Mouse (Mus musculus): ENCODE data around the gene Ttc37. TPM values are rescaled to one million over a fixed set of nuclear protein-coding genes. Genes with fewer than 3 reads are reported as not detected.

The Ttc37 gene
- total and polyA plus RNA-seq, 3 experiments = 23.9 to 34.7 (median 26.7) TPM

DNA sequence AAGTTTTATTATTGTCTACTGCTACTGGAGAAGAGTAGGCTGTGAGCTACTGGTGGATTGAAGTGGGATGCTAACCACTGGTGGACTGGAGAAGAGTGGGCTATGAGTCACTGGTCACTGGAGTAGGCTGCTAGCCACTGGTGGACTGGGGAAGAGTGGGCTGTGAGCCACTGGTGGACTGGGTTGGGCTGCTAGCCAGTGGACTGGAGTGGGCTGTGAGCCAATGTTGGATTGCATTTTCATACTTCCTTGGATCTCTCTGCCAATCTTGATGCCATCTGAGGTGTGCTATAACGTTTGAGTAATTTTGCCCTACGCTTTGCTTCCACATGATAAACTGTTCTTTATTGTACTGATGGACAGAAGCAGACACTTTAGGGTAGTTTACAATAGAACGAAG, 36.4 kb upstream of the Ttc37 start:
- H3K27ac ChIP-seq (ENCODE audit: insufficient read depth, low read depth) = no peak overlapping the region
- TF ChIP-seq RAD21 (IDR thresholded peaks at IDR 0.05; ENCODE audit: low read depth, low read length) = no peak
- TF ChIP-seq TBP (conservative IDR thresholded peaks at IDR 0.05; ENCODE audit: low read depth, low read length) = no peak
- TF ChIP-seq JUN (IDR thresholded peaks at IDR 0.05; ENCODE audit: insufficient read depth, low read depth, low read length) = no peak
- no peak for TF ChIP-seq POLR2A (IDR thresholded peaks at IDR 0.05; ENCODE audit: low read depth, low read length)
- TF ChIP-seq MXI1 (IDR thresholded peaks at IDR 0.05; ENCODE audit: low read depth, low read length) = no peak
- no peak for TF ChIP-seq IRF4 (IDR thresholded peaks at IDR 0.05; ENCODE audit: low read depth, low read length)
- TF ChIP-seq RCOR1 (conservative IDR thresholded peaks at IDR 0.05; ENCODE audit: low read depth, low read length) = no peak
- no peak for TF ChIP-seq ETS1 (conservative IDR thresholded peaks at IDR 0.05; ENCODE audit: low read depth, low read length)
- no peak for TF ChIP-seq GABPA (IDR thresholded peaks at IDR 0.05; ENCODE audit: insufficient replicate concordance, low read depth, low read length)
- no peak for TF ChIP-seq MYC (IDR thresholded peaks at IDR 0.05; ENCODE audit: low read depth, low read length)
- no peak for TF ChIP-seq JUND (conservative IDR thresholded peaks at IDR 0.05; ENCODE audit: low read depth, low read length)
- no peak for TF ChIP-seq MAFK (IDR thresholded peaks at IDR 0.05; ENCODE audit: insufficient replicate concordance, low read length)
- TF ChIP-seq CHD2 (IDR thresholded peaks at IDR 0.05; ENCODE audit: low read length) = no peak
- no peak for TF ChIP-seq NELFE (IDR thresholded peaks at IDR 0.05; ENCODE audit: low read depth, low read length)
- no peak for TF ChIP-seq USF1 (IDR thresholded peaks at IDR 0.05; ENCODE audit: low read depth, low read length)
- no peak for TF ChIP-seq SMC3 (IDR thresholded peaks at IDR 0.05; ENCODE audit: low read depth, low read length)
- no peak overlapping the region for H3K9ac ChIP-seq (ENCODE audit: insufficient read depth, low read depth)
- H3K4me1 ChIP-seq (ENCODE audit: control insufficient read depth in 1 of 2, insufficient read depth in 2 of 2) = no peaks in the 10 kb centered on the region
- H3K4me3 ChIP-seq (replicated peaks in 1 of 3; ENCODE audit: low read depth in 2 of 3, low read length in 2 of 3, poor library complexity in 1 of 3) = no peak overlapping the region
- peaks cover 14 to 27% of the 10 kb centered on the region in 2 experiments for H3K36me3 ChIP-seq (replicated peaks in 1 of 2; ENCODE audit: control insufficient read depth in 1 of 2, insufficient read depth in 1 of 2, low read length in 1 of 2)
- dilution Hi-C loops (cut with MboI; ENCODE audit: extremely low pct_ligation_motif_present, extremely low pct_unique_long_range_greater_than_20kb, low sequenced_read_pairs) (no loop called here), in situ Hi-C loops (cut with MboI; ENCODE audit: low pct_ligation_motif_present, low pct_unique_long_range_greater_than_20kb, low sequenced_read_pairs) (no loop called here)
- no peaks in the 10 kb centered on the region for H3K27me3 ChIP-seq (replicated peaks)
- no peaks in the 10 kb centered on the region for H3K9me3 ChIP-seq (replicated peaks; ENCODE audit: low read length)
- H3K4me2 ChIP-seq (ENCODE audit: insufficient read depth, low read depth, poor library complexity, severe bottlenecking) = no peak overlapping the region
- H3K79me2 ChIP-seq (replicated peaks; ENCODE audit: control insufficient read depth, extremely low read depth, insufficient read depth, poor library complexity, severe bottlenecking) = no peaks in the 10 kb centered on the region
- DNase-seq (ENCODE audit: extremely low read depth) = no peak

DNA sequence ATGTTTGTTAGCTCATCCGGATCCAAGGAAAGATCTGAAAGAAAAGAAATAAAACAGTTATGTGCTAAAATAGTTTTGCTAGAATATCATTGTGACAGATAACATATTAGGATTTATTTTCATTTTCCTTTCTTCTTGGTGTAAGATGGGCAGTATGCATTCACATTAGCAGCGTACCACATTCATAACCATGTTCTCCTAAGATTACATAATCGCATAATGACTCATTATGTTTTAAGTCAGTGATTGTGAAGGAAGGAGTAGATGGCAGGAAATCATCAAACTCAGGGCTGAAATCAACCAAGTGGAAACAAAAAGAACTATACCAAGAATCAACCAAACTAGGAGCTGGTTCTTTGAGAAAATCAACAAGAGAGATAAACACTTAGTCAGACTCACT, 36.0 kb upstream of the Ttc37 start:
- Histone ChIP-seq H3K9ac (ENCODE audit: insufficient read depth, low read depth) (no peak overlapping the region), H3K4me1 (ENCODE audit: control insufficient read depth in 1 of 2, insufficient read depth in 2 of 2) (no peaks in the 10 kb centered on the region), H3K79me2 (replicated peaks; ENCODE audit: control insufficient read depth, extremely low read depth, insufficient read depth, poor library complexity, severe bottlenecking) (no peaks in the 10 kb centered on the region), H3K4me2 (ENCODE audit: insufficient read depth, low read depth, poor library complexity, severe bottlenecking) (no peak overlapping the region), H3K9me3 (replicated peaks; ENCODE audit: low read length) (no peaks in the 10 kb centered on the region), H3K36me3 (replicated peaks in 1 of 2; ENCODE audit: control insufficient read depth in 1 of 2, insufficient read depth in 1 of 2, low read length in 1 of 2) (peaks cover 14 to 27% of the 10 kb centered on the region in 2 experiments), H3K27me3 (replicated peaks) (no peaks in the 10 kb centered on the region), H3K4me3 (replicated peaks in 1 of 3; ENCODE audit: low read depth in 2 of 3, low read length in 2 of 3, poor library complexity in 1 of 3) (no peak overlapping the region), H3K27ac (ENCODE audit: insufficient read depth, low read depth) (no peak overlapping the region)
- dilution Hi-C loops (cut with MboI; ENCODE audit: extremely low pct_ligation_motif_present, extremely low pct_unique_long_range_greater_than_20kb, low sequenced_read_pairs) (no loop called here), in situ Hi-C loops (cut with MboI; ENCODE audit: low pct_ligation_motif_present, low pct_unique_long_range_greater_than_20kb, low sequenced_read_pairs) (no loop called here)
- DNase-seq (ENCODE audit: extremely low read depth) = no peak
- no peak for TF ChIP-seq RAD21 (IDR thresholded peaks at IDR 0.05; ENCODE audit: low read depth, low read length)
- no peak for TF ChIP-seq JUND (conservative IDR thresholded peaks at IDR 0.05; ENCODE audit: low read depth, low read length)
- TF ChIP-seq USF1 (IDR thresholded peaks at IDR 0.05; ENCODE audit: low read depth, low read length) = no peak
- no peak for TF ChIP-seq MAX (IDR thresholded peaks at IDR 0.05; ENCODE audit: low read length)
- TF ChIP-seq ETS1 (conservative IDR thresholded peaks at IDR 0.05; ENCODE audit: low read depth, low read length) = no peak
- no peak for TF ChIP-seq ZMIZ1 (IDR thresholded peaks at IDR 0.05; ENCODE audit: low read depth, low read length)
- TF ChIP-seq ZKSCAN1 (IDR thresholded peaks at IDR 0.05; ENCODE audit: borderline replicate concordance, low read depth, low read length) = no peak
- TF ChIP-seq IRF4 (IDR thresholded peaks at IDR 0.05; ENCODE audit: low read depth, low read length) = no peak
- TF ChIP-seq NELFE (IDR thresholded peaks at IDR 0.05; ENCODE audit: low read depth, low read length) = no peak

Data from CH12.LX (cell line).